Mouse (Mus musculus) midbrain, embryonic 16.5 days (tissue): Measurements from ENCODE around the gene Rims3. TPM values are rescaled to one million over a fixed set of nuclear protein-coding genes. Genes with fewer than 3 reads are reported as not detected.

Source experiments
- ATAC-seq: fragments of 200-750 bp; cut with Nextera tagmentation; 2 replicates; pipeline ENCODE4 v1.8.0; 2017; ENCODE audit warnings: moderate TSS enrichment
- H3K27ac ChIP-seq: fragments of 300-500 bp; sonication (generic); 2 replicates; pipeline ENCODE4 v1.5.1; 2014; ENCODE audit warnings: mild to moderate bottlenecking, low read length, mixed read lengths
- H3K27me3 ChIP-seq: fragments of 300-500 bp; sonication (generic); 2 replicates; pipeline ENCODE4 v1.6.1; 2014; ENCODE audit warnings: low read depth, low read length, mixed read lengths; ENCODE audit not compliant: control insufficient read depth, insufficient read depth
- H3K36me3 ChIP-seq: fragments of 300-500 bp; sonication (generic); 2 replicates; pipeline ENCODE4 v1.6.1; 2014; ENCODE audit warnings: mild to moderate bottlenecking, low read length, moderate library complexity, mixed read lengths; ENCODE audit not compliant: control insufficient read depth, insufficient read depth
- H3K4me1 ChIP-seq: fragments of 300-500 bp; sonication (generic); 2 replicates; pipeline ENCODE4 v1.6.1; 2014; ENCODE audit warnings: mild to moderate bottlenecking, low read length, mixed read lengths; ENCODE audit not compliant: control insufficient read depth, insufficient read depth
- H3K4me2 ChIP-seq: fragments of 300-500 bp; sonication (generic); 2 replicates; pipeline ENCODE4 v1.6.1; 2014; ENCODE audit warnings: mild to moderate bottlenecking, low read length, mixed read lengths
- H3K4me3 ChIP-seq: fragments of 300-500 bp; sonication (generic); 2 replicates; pipeline ENCODE4 v1.5.1; 2014; ENCODE audit warnings: low read depth, mild to moderate bottlenecking, low read length, moderate library complexity, mixed read lengths
- H3K9ac ChIP-seq: fragments of 300-500 bp; sonication (generic); 2 replicates; pipeline ENCODE4 v1.6.1; 2014; ENCODE audit warnings: low read depth, low read length, mixed read lengths
- H3K9me3 ChIP-seq: fragments of 300-500 bp; sonication (generic); replicated peaks from 2 replicates; pipeline ENCODE4 v1.6.1; 2014; ENCODE audit warnings: mild to moderate bottlenecking, low read length, mixed read lengths; ENCODE audit not compliant: control insufficient read depth, poor library complexity, severe bottlenecking
- WGBS: fragments of 180-500 bp; shearing (Covaris S2); extraction: QIAGEN DNeasy Blood & Tissue Kit; methylation state at CpG from one replicate; pipeline ENCODE4 v1.1.7; 2014; 5-methylcytosine and 5-hydroxymethylcytosine counted together
- polyA plus RNA-seq: library from polyadenylated mRNA; unstranded; fragments of >200 nt; fragmentation: Nextera tagmentation; extraction: Ambion mirVana; gene quantifications from 2 replicates; pipeline ENCODE4 v1.2.1, GENCODE M21; 2015

Gene Rims3
- polyA plus RNA-seq, 1 experiment from 2014 or later, result 35.4 TPM

DNA sequence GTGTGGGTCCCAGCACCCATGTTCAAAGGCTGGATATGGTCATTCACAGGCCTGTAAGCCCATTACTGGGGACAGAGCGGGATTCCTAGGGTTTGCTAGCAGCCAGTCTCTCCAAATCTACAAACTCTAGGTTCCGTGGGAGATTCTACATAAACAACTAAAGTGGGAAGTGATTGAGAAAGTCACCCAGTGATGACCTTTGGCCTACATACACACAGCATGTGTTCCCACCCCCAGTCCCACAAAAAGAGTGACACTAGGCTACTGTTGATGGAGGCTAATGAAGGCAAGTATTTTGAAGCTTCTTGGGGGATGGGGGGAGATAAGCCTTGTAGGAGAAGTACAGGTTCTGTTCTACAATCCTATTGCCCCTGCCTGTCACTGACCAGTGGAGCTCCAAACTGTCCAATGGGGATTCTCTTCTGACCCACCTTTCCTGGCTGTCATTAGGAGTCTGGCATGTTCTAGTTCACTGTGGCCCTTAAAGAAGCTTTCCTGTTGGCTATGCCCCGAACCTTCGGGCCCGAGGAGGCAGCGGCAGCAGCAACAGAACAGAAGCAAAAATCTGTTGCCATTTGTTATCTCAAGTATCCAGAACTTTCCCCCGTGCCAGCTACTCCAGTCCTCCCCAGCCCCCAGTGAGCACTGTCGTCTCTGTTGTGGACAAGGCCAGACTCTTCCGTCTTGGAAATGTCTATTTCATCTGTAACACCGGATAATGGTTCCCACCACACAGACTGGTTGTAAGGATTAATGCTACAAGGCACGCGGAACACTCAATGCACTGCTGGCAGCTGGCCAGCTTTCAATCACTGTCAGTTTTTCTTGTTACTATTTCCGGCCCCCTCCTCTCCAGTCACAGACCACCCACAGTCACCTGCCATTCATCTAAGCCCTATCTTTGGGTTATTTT, 30.8 kb downstream of the Rims3 start:
- H3K27ac ChIP-seq, result no peak overlapping the region

GRCm38 (mm10) chr4:120886131-120886530, 31.5 kb downstream of the Rims3 start:
- no peak overlapping the region for H3K4me3 ChIP-seq
- H3K4me1 ChIP-seq, result peaks cover 15% of the 10 kb centered on the region
- no peak for ATAC-seq
- H3K4me2 ChIP-seq, result no peak overlapping the region
- no peak overlapping the region for H3K9ac ChIP-seq
- H3K9me3 ChIP-seq, result no peaks in the 10 kb centered on the region
- no peak overlapping the region for H3K27ac ChIP-seq
- WGBS, result 39% methylated on average over 4 of the region's 4 CpGs
- H3K36me3 ChIP-seq, result peaks cover 2% of the 10 kb centered on the region; the same call in 1 of the 2 replicates
- H3K27me3 ChIP-seq, result no peaks in the 10 kb centered on the region

More for the DNA sequence above, 30.8 kb downstream of the Rims3 start:
- Histone ChIP-seq H3K36me3 (no peaks in the 10 kb centered on the region), H3K27me3 (no peaks in the 10 kb centered on the region), H3K4me3 (no peak overlapping the region), H3K4me1 (peaks cover 15% of the 10 kb centered on the region), H3K9me3 (no peaks in the 10 kb centered on the region), H3K9ac (no peak overlapping the region), H3K4me2 (no peak overlapping the region)
- ATAC-seq, result no peak
- WGBS, result 43% methylated on average over 13 of the region's 13 CpGs

GRCm38 (mm10) chr4:120886811-120887210, 32.2 kb downstream of the Rims3 start:
- no peaks in the 10 kb centered on the region for H3K27me3 ChIP-seq
- H3K9me3 ChIP-seq, result no peaks in the 10 kb centered on the region
- H3K36me3 ChIP-seq, result peaks cover 6% of the 10 kb centered on the region; the same call in 1 of the 2 replicates
- no peak overlapping the region for H3K27ac ChIP-seq
- peaks cover 13% of the 10 kb centered on the region for H3K4me1 ChIP-seq
- ATAC-seq, result no peak
- no peak overlapping the region for H3K4me2 ChIP-seq
- 91% methylated on average over 5 of the region's 5 CpGs for WGBS
- H3K4me3 ChIP-seq, result no peak overlapping the region
- no peak overlapping the region for H3K9ac ChIP-seq

GRCm38 (mm10) chr4:120887381-120888112, 32.9 kb downstream of the Rims3 start:
- peaks cover 6% of the 10 kb centered on the region; the same call in 1 of the 2 replicates for H3K36me3 ChIP-seq
- no peaks in the 10 kb centered on the region for H3K9me3 ChIP-seq
- H3K4me2 ChIP-seq, result no peak overlapping the region
- no peak overlapping the region for H3K9ac ChIP-seq
- H3K27ac ChIP-seq, result no peak overlapping the region
- H3K4me3 ChIP-seq, result no peak overlapping the region
- H3K27me3 ChIP-seq, result no peaks in the 10 kb centered on the region
- H3K4me1 ChIP-seq, result peaks cover 5% of the 10 kb centered on the region
- 33% methylated on average over 8 of the region's 8 CpGs for WGBS
- no peak; the same call in 1 of the 2 replicates for ATAC-seq

DNA sequence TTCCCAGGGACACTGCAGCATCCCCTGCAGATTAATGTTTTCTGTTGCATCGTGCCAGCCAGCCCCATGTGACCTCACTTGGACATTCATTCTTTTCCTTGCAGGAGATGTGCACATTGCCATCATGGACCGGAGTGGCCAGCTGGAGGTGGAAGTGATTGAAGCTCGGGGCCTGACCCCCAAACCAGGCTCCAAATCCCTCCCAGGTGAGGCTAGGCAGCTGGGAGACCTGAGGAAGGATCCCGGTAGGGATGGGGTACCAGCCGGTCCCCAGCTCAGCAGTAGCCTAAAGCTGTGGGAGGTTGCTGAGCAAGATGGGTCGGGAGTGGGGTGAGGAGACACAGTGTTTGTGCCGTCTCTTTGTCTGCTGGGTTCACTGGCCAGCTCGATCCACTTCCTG, 34.3 kb downstream of the Rims3 start:
- Histone ChIP-seq H3K4me1 (0 out of 2 replicates have a peak, but pooled peaks cover 2% of the 10 kb centered on the region), H3K4me2 (no peak overlapping the region), H3K27ac (no peak overlapping the region), H3K9ac (no peak overlapping the region), H3K9me3 (no peaks in the 10 kb centered on the region), H3K27me3 (no peaks in the 10 kb centered on the region), H3K36me3 (peaks cover 6% of the 10 kb centered on the region; the same call in 1 of the 2 replicates), H3K4me3 (no peak overlapping the region)
- WGBS, result 78% methylated on average over 7 of the region's 8 CpGs
- no peak for ATAC-seq

DNA sequence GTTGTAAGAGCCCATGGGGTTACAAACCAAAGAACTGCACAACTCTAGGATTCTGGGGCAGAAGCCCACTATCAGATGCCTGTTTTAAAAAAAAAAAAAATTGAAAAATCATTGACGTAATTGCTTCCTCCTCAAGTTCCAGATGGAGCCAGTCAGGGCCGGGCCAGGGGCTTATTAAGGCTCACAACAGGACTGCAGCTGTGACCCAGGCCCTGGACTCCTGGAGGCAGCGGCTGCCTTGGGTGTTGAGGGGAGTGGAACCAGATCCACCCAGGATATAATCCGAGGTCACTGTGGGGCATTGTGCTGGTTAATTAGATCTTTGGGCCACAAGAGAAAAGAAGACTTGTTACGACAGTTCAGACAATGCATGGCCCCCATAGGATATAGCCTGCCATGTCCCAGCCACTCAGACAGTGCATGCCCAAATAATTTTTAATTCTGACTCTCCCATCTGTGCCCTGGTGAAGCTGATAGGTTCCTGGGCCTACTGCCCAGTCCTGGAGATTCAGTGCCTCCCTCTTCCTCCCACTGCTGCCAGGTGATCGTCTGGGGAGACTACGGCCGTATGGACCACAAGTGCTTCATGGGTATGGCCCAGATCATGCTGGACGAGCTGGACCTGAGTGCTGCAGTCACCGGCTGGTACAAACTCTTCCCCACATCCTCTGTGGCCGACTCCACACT, 36.3 kb downstream of the Rims3 start:
- Histone ChIP-seq H3K36me3 (peaks cover 6% of the 10 kb centered on the region; the same call in 1 of the 2 replicates), H3K27me3 (no peaks in the 10 kb centered on the region), H3K4me2 (no peak overlapping the region), H3K9me3 (no peaks in the 10 kb centered on the region), H3K4me3 (no peak overlapping the region), H3K4me1 (no peaks in the 10 kb centered on the region), H3K27ac (no peak overlapping the region), H3K9ac (no peak overlapping the region)
- WGBS, result 56% methylated on average over 11 of the region's 11 CpGs
- no peak for ATAC-seq

DNA sequence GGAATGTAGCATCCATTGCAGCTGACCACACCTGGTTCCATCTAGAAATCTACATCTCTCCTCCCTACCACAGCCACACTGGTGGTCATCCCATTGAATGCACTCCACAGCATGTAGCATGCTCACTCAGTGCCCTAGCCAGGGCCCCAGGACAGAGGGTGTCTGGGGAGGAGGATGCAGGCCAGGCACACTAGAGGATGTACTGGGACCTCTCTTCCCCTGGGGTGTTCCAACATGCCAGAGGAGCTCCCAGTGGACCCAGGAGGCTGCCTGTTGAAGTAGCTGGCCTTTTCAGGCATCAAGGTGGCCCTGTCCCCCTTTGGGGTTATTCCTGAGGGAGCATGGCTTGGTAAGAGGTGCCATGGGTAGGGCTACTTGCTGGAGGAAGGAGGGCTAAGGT, 37.3 kb downstream of the Rims3 start:
- Histone ChIP-seq H3K9me3 (no peaks in the 10 kb centered on the region), H3K9ac (no peak overlapping the region), H3K4me2 (no peak overlapping the region), H3K4me1 (no peaks in the 10 kb centered on the region), H3K27me3 (no peaks in the 10 kb centered on the region), H3K4me3 (no peak overlapping the region), H3K36me3 (peaks cover 6% of the 10 kb centered on the region; the same call in 1 of the 2 replicates), H3K27ac (no peak overlapping the region)
- ATAC-seq, result no peak

GRCm38 (mm10) chr4:120892516-120892915, 37.9 kb downstream of the Rims3 start:
- ATAC-seq, result no peak
- H3K4me2 ChIP-seq, result no peak overlapping the region
- H3K36me3 ChIP-seq, result peaks cover 6% of the 10 kb centered on the region; the same call in 1 of the 2 replicates
- WGBS, result 78% methylated on average over 1 of the region's 1 CpGs
- H3K27ac ChIP-seq, result no peak overlapping the region
- H3K4me3 ChIP-seq, result no peak overlapping the region
- no peaks in the 10 kb centered on the region for H3K4me1 ChIP-seq
- no peaks in the 10 kb centered on the region for H3K9me3 ChIP-seq
- no peaks in the 10 kb centered on the region for H3K27me3 ChIP-seq
- H3K9ac ChIP-seq, result no peak overlapping the region
